Mouse (Mus musculus) stomach, embryonic 16.5 days (tissue): Measurements from ENCODE around the gene Pzp. TPM values are rescaled to one million over a fixed set of nuclear protein-coding genes. Genes with fewer than 3 reads are reported as not detected.

Experiments used
- ATAC-seq: fragments of 200-750 bp; cut with Nextera tagmentation; 2 replicates; pipeline ENCODE4 v1.8.0; 2017; ENCODE audit warnings: moderate number of reproducible peaks, moderate TSS enrichment; ENCODE audit not compliant: insufficient read depth, low FRiP score
- H3K27ac ChIP-seq: fragments of 300-500 bp; sonication (generic); 2 replicates; pipeline ENCODE4 v1.5.1; 2014; ENCODE audit warnings: low read length
- H3K27me3 ChIP-seq: fragments of 300-500 bp; sonication (generic); 2 replicates; pipeline ENCODE4 v1.6.1; 2014; ENCODE audit warnings: low read length, control low read depth, mixed read lengths; ENCODE audit not compliant: control insufficient read depth, insufficient read depth
- H3K36me3 ChIP-seq: fragments of 300-500 bp; sonication (generic); 2 replicates; pipeline ENCODE4 v1.6.1; 2014; ENCODE audit warnings: low read length; ENCODE audit not compliant: control insufficient read depth, insufficient read depth
- H3K4me1 ChIP-seq: fragments of 300-500 bp; sonication (generic); 2 replicates; pipeline ENCODE4 v1.6.1; 2014; ENCODE audit warnings: low read length, control low read depth, mixed read lengths; ENCODE audit not compliant: control insufficient read depth, insufficient read depth
- H3K4me2 ChIP-seq: fragments of 300-500 bp; sonication (generic); 2 replicates; pipeline ENCODE4 v1.6.1; 2014; ENCODE audit warnings: low read depth, low read length, mixed read lengths
- H3K4me3 ChIP-seq: fragments of 300-500 bp; sonication (generic); replicated peaks from 2 replicates; pipeline ENCODE4 v1.5.1; 2014; ENCODE audit warnings: mild to moderate bottlenecking, low read length
- H3K9ac ChIP-seq: fragments of 300-500 bp; sonication (generic); 2 replicates; pipeline ENCODE4 v1.6.1; 2014; ENCODE audit warnings: low read length
- H3K9me3 ChIP-seq: fragments of 300-500 bp; sonication (generic); replicated peaks from 2 replicates; pipeline ENCODE4 v1.6.1; 2016; ENCODE audit warnings: low read length, control low read depth; ENCODE audit not compliant: control insufficient read depth
- WGBS: fragments of 180-500 bp; shearing (Covaris S2); extraction: QIAGEN DNeasy Blood & Tissue Kit; methylation state at CpG from one replicate; pipeline ENCODE4 v1.1.7; 2014; 5-methylcytosine and 5-hydroxymethylcytosine counted together
- polyA plus RNA-seq: library from polyadenylated mRNA; unstranded; fragments of >200 nt; fragmentation: Nextera tagmentation; extraction: Ambion mirVana; gene quantifications from 2 replicates; pipeline ENCODE4 v1.2.1, GENCODE M21; 2015

Pzp gene
- polyA plus RNA-seq = 10.9 and 15.0 TPM in 2 replicates

DNA sequence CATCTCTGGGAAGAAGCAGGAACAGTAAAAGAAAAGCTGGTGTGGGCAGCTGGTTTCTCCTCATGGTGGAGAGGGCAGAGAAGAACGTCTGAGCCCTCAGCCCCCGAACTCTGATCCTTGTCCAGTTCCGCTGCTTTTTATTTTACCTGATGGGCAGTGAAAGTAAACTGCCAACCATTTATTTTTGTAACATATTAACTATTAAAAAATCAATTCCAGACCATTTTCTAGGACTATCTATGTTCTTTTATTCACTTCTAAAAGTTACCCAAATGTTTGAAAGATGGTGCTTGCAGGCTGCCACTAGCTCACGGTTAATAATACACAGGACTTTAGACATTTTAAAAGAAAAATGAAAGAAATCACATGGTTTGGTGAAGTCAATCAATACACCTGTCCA, at the start of gene Pzp:
Pzp (minus strand) TSS at position 120 of the 400 bp plus-strand sequence.
- Histone ChIP-seq H3K4me1 (0 out of 2 replicates have a peak, but pooled peaks cover 4% of the 10 kb centered on the region), H3K4me3 (no peak within 1 kb of the TSS), H3K9me3 (0 out of 2 replicates have a peak, but pooled peaks cover 2% of the 10 kb centered on the region), H3K36me3 (no peaks in the 10 kb centered on the region), H3K27ac (no peak within 1 kb of the TSS), H3K4me2 (no peak within 1 kb of the TSS), H3K9ac (no peak within 1 kb of the TSS), H3K27me3 (no peaks in the 10 kb centered on the region)
- WGBS = 68% methylated on average over 4 of the region's 4 CpGs
- ATAC-seq = no peak

DNA sequence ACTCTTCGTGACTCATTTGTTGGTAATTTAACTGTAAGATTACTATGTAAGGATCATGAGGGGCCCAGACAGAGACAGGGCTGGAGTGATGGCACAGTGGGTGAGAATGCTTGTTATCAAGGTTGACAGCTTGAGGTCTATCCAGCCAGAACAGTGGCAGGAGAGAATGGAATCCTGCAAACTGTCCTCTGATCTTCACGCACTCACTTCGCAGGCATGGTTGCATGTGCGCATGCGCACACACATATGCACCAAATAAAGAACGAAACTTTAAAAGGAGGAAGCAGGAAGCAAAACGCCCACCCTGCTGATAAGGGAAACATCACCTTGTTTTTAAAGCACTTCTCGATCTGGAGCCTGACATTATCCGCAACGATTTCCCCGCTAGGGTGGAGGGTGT, 40.1 kb upstream of the Pzp start:
- no peak overlapping the region for H3K27ac ChIP-seq
- no peaks in the 10 kb centered on the region for H3K4me1 ChIP-seq
- no peak overlapping the region for H3K4me2 ChIP-seq
- no peak overlapping the region for H3K9ac ChIP-seq
- H3K27me3 ChIP-seq = no peaks in the 10 kb centered on the region
- WGBS = 88% methylated on average over 11 of the region's 11 CpGs
- ATAC-seq = no peak
- H3K4me3 ChIP-seq = no peak overlapping the region
- no peaks in the 10 kb centered on the region for H3K36me3 ChIP-seq
- H3K9me3 ChIP-seq = no peaks in the 10 kb centered on the region

DNA sequence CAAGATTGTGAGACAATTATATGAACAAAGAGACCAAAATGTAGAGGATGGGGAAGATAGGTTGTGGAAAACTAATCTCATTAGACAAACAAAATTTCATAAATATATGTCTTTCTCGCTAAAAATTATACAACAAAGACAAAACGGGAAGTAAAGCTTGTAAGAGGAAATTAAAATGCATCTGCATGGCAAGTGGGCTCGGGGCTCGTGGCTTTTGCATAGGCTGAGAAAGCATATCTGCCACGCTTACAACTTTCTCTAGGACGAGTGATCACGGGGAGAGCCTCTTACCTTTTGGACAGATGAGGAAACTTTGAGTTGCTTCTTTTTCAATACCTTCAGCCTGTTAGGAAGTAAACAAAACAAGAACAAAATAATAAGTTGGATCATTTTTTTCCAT, 27.5 kb upstream of the Pzp start:
- Histone ChIP-seq H3K4me2 (no peak overlapping the region), H3K36me3 (no peaks in the 10 kb centered on the region), H3K9me3 (no peaks in the 10 kb centered on the region), H3K27me3 (no peaks in the 10 kb centered on the region), H3K4me1 (no peaks in the 10 kb centered on the region), H3K9ac (no peak overlapping the region), H3K4me3 (no peak overlapping the region), H3K27ac (no peak overlapping the region)
- no peak for ATAC-seq
- 80% methylated on average over 7 of the region's 7 CpGs for WGBS

DNA sequence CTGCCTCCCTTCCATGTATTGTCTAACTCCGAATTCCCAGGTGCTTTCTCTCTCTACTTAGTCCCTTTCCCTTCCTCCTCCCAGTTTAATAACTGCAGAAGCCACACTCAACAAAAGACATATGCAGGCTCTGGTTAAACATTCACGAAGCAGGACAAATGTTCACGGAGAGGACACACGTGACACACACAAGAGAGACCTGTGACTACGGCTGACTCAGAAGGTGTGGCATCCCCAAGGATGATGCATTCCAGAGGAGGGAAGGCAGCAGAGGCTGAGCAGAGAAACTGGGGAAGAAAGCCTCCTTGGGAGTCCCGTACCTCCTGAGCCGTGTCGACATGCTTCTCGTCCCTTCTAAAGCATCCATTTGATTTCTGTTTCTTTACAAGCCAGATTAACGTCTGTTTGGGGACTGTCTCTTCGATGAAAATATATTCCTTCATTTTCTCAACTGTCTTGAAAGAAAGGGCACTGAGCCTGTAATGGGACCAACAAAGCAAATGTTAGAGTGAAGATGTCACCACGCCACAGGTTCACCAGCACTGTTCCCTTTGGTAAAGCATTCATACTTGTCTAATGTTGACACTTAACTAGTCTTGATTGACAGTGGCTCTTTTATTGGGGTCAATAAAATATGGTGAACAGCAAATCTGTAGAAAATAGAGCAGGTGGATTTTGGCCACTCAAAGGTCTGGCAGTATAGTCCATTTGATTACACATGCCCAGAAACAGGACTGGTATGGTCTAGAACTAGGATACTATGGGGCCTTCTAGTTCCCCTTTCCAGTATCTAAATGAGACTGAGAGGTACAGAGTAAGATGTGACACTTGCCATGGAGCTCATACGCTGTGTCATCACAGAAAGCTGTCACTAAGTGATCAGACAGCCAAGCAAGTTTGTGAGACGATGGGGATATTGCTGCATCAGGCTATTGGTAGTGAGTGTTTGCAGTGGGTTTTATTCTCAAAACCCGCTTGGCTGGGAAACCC, 23.2 kb upstream of the Pzp start:
- H3K27ac ChIP-seq = peak overlapping the region; percentile 43
- ATAC-seq = peak; percentile 87; the same call in 1 of the 2 replicates
- H3K4me2 ChIP-seq = no peak overlapping the region
- no peaks in the 10 kb centered on the region for H3K9me3 ChIP-seq
- H3K9ac ChIP-seq = no peak overlapping the region
- no peak overlapping the region for H3K4me3 ChIP-seq
- H3K27me3 ChIP-seq = no peaks in the 10 kb centered on the region
- H3K36me3 ChIP-seq = no peaks in the 10 kb centered on the region
- 65% methylated on average over 15 of the region's 15 CpGs for WGBS
- no peaks in the 10 kb centered on the region for H3K4me1 ChIP-seq

DNA sequence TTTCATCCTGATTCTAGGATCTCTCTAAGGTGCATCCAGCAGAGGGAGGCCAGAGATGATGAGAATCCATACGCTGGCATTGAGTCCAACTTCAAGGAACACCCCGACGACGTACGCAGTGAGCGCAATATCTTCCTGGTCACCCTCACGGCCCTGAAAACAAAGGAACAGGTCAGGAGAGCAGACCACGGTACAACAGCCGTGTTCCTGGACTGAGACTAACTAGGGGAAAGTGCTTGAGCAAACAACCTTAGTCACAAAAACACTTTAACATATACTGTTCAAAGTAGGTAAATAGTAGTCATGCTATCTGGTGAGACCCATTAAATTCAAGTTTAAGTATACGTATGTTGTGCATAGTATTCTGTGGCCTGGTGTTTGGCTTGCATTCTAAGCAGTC, 22.0 kb upstream of the Pzp start:
- no peak overlapping the region for H3K9ac ChIP-seq
- 74% methylated on average over 10 of the region's 10 CpGs for WGBS
- no peak overlapping the region for H3K4me2 ChIP-seq
- H3K27me3 ChIP-seq = no peaks in the 10 kb centered on the region
- no peak for ATAC-seq
- H3K4me1 ChIP-seq = no peaks in the 10 kb centered on the region
- H3K27ac ChIP-seq = 0 out of 2 replicates have a peak overlapping the region, but pooled peaks have one; percentile 20
- H3K9me3 ChIP-seq = no peaks in the 10 kb centered on the region
- H3K36me3 ChIP-seq = no peaks in the 10 kb centered on the region
- H3K4me3 ChIP-seq = no peak overlapping the region

DNA sequence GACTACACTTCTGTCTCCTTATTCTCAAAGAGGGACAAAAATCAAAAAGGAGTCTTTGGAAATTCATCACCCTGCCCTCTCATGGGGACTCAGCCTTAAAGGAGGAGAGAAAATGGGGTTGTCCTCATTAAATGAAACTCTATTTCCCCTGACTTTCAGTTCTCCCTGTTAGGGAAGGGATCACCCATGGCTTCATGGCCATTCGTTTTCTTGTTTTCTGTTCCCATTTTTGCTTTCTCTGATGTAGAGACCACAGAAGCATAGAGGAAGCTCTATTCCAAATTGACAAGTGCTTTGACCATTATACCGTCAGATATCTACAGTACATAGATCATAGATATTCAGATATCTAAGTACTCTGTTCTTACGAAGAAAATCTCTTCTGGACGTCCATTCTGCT, 18.9 kb upstream of the Pzp start:
- ATAC-seq = no peak
- H3K36me3 ChIP-seq = no peaks in the 10 kb centered on the region
- H3K27me3 ChIP-seq = no peaks in the 10 kb centered on the region
- H3K4me1 ChIP-seq = no peaks in the 10 kb centered on the region
- H3K4me3 ChIP-seq = no peak overlapping the region
- H3K9ac ChIP-seq = no peak overlapping the region
- H3K9me3 ChIP-seq = no peaks in the 10 kb centered on the region
- H3K27ac ChIP-seq = no peak overlapping the region
- no peak overlapping the region for H3K4me2 ChIP-seq
- WGBS = 86% methylated on average over 4 of the region's 4 CpGs

DNA sequence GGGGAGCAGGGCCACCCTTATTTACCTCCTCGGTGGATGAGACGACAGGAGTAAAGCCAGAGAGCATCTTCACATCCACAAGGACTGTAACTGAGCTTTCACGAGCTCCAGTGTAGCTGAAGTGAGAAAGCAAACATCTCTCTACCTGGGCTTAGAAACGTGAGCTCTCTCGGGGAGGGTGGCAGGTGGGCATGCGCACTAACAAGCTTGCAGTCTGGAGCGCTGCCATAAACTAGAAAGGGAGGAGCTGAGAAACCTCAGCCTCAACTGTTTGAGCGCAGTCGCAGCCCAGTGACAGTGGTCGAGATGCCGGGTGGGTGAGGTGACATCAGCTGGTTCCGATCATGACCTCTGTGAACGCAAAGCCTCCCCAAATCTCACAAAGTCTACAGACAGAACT, 16.7 kb upstream of the Pzp start:
- no peak overlapping the region for H3K4me3 ChIP-seq
- no peaks in the 10 kb centered on the region for H3K9me3 ChIP-seq
- no peaks in the 10 kb centered on the region for H3K4me1 ChIP-seq
- H3K27ac ChIP-seq = no peak overlapping the region
- H3K4me2 ChIP-seq = peak overlapping the region; percentile 16; the same call in 1 of the 2 replicates
- H3K27me3 ChIP-seq = no peaks in the 10 kb centered on the region
- no peaks in the 10 kb centered on the region for H3K36me3 ChIP-seq
- no peak for ATAC-seq
- WGBS = 62% methylated on average over 13 of the region's 13 CpGs
- H3K9ac ChIP-seq = no peak overlapping the region

DNA sequence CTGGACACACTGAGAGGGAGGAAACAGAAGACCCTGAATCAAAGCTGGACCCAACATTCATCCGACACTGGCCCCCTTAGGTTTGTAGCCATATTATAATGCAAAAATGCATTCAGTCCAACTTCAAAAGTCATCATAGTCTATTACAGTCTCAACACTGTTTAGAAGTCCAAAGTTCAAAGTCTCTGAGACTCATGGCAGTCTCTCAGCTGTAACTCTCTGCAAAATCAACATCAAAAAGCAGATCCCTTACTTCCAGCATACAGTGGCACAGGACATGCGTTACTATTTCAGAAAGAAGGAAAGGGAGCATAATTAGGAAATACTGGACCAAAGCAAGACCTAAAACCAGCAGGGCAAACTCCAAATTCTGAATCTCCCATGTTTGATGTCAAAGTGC, 8.7 kb upstream of the Pzp start:
- no peak overlapping the region for H3K4me2 ChIP-seq
- H3K36me3 ChIP-seq = no peaks in the 10 kb centered on the region
- H3K4me3 ChIP-seq = no peak overlapping the region
- no peak for ATAC-seq
- H3K4me1 ChIP-seq = no peaks in the 10 kb centered on the region
- H3K27ac ChIP-seq = no peak overlapping the region
- 73% methylated on average over 2 of the region's 2 CpGs for WGBS
- H3K9ac ChIP-seq = no peak overlapping the region
- H3K9me3 ChIP-seq = no peaks in the 10 kb centered on the region
- H3K27me3 ChIP-seq = no peaks in the 10 kb centered on the region

DNA sequence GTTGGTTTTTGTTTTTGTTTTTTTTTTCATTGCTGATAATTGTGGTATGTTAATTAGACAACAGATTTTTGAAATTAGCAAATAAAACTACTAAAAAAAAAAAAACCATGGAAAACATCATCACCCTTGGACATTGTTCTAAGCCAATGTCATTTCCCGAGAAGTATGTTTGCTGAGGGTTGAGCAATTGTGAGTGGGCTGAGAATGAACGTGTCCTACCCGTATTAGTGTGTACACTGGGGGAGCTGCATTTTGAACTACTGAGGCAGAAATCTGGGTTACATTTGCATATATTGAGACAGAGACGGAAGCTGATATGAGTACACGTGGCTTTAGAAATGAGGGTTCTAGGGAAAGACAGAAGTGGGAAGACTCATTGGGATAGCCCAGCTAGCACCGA, 6.8 kb upstream of the Pzp start:
- ATAC-seq = no peak
- Histone ChIP-seq H3K9me3 (no peaks in the 10 kb centered on the region), H3K9ac (no peak overlapping the region), H3K36me3 (no peaks in the 10 kb centered on the region), H3K27me3 (no peaks in the 10 kb centered on the region), H3K27ac (no peak overlapping the region), H3K4me1 (0 out of 2 replicates have a peak, but pooled peaks cover 3% of the 10 kb centered on the region), H3K4me2 (no peak overlapping the region), H3K4me3 (no peak overlapping the region)
- 81% methylated on average over 6 of the region's 6 CpGs for WGBS
